Mouse (Mus musculus) ES-E14 (cell line): ENCODE measurements at regions not wholly inside any gene's neighbourhood (a gene's known extent, or its start where the extent isn't known, plus 50 kb on each side); places are given as distances from the start of the nearest gene placed in this dataset.

Experiments used
- CHD2 ChIP-seq: IDR thresholded peaks from 2 replicates; pipeline ENCODE4 v1.6.1; 2014; ENCODE audit warnings: mild to moderate bottlenecking, low read depth, low read length, inconsistent platforms
- MAFK ChIP-seq: IDR thresholded peaks from 2 replicates; pipeline ENCODE4 v1.6.1; 2014; ENCODE audit warnings: mild to moderate bottlenecking, low read depth, low read length, inconsistent platforms; ENCODE audit not compliant: insufficient read depth
- ZNF384 ChIP-seq: IDR thresholded peaks from 2 replicates; pipeline ENCODE4 v1.6.1; 2012; ENCODE audit warnings: low read depth, low read length, inconsistent platforms

DNA sequence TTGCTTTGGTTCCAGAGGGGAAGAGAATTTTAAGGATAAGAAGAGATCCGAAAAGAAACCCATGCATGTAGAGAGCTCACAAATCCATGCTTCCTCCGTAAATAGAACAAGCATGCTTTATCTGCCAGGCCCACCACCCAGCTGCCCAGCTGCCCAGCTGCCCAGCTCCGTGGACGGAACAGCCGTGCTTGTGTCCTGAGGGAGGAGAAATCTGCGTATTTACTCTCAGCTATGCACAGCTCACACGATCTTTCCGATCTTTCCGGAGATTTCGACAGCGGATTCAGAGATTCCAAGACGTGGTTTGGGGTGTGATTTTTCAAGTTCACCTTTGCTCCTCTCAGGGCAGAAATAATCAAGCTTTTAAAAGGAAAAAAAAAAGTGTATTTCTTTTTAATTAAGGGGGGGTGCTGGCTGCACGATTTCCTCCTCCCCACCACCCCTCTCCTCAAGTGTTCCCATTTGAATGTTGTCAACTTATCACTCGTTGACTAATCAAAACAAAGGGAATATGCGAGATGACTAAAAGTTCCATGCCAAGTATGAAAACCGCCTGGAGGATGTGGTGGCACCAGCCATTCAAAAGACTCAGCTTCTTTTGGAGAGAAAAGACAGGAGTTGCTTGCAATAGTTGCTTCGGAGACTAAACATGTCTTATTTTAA lies 2293.2 kb upstream of the Gm7489 start:
- TF ChIP-seq MAFK (no peak), ZNF384 (no peak), CHD2 (no peak)
